Mouse (Mus musculus): ENCODE measurements around the gene Cuta. TPM values are rescaled to one million over a fixed set of nuclear protein-coding genes. Genes with fewer than 3 reads are reported as not detected.
"Not testable (repeated sequence)": the region's sequence is repeated elsewhere in the genome, so short reads cannot be mapped to it uniquely, and the experiment has no call there.

Cuta gene
- polyA plus RNA-seq, 1 experiment, result 120 TPM

DNA sequence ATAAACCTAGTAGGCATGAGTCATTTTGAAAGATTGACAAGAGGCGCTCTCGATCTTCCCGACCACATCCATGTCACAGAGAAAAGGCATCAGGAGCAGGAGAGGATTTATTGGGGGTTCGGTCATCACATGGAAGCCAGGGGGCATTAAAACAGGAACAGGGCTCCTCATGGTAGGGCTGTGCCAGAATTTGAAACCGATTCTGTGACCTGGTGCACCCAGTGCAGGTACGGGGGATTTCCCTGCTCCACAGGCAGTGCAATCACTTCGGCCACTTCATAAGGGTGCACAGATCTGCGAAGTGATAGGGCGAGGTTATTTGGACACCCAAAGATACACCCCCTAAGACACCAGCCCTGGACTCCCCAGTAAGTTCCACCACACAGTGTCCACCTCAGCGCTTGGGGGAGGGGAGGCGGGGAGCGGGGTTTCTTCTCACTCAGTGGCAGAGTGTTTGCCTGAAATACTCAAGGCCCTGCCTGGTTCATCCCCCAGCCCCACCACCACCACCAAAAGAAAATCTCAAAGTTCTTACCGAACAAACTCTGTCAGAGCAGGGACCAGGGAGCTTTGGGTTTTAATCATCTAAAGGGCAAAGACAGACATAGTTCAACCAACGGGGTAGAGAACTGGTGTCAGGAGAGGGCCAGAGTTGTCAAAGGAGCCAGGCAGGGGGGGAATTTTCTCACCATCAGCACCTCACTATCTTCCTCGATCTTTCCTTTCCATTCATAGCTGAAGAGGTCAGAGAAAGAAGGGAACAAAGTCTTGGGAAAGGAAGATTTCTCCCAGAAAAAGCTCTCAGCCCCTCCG lies 1.3 kb downstream of the Cuta start:
- no peak for DNase-seq (ENCODE audit: extremely low spot score in 1 of 2, low spot score in 1 of 2)

DNA sequence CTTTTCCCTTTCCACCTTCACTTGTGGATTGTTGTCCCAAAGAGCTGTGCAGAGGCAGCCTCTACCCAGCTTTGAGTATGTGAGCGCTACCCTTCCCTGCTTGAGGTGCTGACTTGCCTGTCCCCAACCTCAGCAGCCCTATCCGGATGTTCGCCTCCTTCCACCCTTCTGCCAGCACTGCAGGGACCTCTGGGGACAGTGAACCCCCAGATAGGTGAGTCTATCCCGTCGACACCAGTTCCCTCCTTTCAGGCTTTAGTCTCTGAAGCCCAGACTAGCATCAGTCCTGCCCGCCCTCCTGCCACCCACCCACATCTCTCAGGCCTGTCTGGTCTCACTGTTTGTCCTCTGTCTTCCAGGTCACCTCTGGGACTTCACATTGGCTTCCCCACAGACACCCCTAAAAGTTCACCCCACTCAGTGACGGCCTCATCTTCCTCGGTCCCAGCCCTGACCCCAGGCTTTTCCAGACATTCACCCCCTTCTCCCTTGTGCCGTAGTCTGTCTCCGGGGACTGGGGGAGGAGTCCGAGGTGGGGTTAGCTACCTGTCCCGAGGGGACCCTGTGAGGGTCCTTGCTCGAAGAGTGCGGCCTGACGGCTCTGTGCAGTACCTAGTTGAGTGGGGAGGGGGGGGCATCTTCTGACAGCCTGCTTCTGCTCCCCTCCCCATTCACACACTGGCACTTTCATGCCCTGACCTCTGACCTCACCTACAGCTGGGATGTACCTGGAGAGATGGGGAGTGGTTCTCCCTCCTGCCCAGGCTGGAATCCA lies 2.3 kb downstream of the Cuta start:
- no peak for DNase-seq (ENCODE audit: extremely low spot score in 1 of 2, low spot score in 1 of 2)

DNA sequence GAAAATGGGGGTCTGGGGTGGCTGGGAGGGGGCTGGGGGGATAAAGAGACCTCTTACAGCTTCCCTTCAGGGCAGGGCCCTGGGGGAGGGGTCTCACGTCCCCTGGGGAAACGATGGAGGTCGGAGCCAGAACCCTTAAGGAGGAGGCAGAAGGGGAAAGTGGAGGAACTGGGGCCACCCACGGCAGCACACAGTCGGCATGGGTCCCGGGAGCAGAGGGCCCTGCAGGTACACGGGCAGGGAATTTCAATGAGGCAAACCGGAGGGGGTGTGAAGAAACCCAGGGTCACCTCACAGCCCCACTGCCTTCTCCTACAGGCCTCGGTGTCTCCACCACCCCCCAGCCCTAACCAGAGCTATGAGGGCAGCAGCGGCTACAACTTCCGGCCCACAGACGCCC lies 2.9 kb downstream of the Cuta start:
- DNase-seq (ENCODE audit: extremely low spot score in 1 of 2, low spot score in 1 of 2), result no peak

DNA sequence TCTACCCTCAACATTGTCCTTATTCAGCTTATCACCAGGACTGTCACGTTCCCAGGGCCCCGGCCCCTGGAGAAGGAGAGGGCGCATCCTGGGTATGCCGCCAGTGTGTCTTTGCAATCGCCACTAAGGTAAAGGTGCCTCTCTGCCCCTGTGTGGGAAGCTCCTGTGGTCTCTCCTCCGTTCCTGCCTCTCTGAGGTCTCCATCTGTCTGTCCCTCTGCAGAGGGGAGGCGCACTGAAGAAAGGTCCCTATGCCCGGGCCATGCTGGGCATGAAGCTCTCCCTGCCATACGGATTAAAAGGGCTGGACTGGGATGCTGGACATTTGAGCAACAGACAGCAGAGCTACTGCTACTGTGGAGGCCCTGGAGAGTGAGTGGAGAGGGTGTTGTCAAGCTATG lies 4.3 kb downstream of the Cuta start:
- no peak for DNase-seq (ENCODE audit: extremely low spot score in 1 of 2, low spot score in 1 of 2)

DNA sequence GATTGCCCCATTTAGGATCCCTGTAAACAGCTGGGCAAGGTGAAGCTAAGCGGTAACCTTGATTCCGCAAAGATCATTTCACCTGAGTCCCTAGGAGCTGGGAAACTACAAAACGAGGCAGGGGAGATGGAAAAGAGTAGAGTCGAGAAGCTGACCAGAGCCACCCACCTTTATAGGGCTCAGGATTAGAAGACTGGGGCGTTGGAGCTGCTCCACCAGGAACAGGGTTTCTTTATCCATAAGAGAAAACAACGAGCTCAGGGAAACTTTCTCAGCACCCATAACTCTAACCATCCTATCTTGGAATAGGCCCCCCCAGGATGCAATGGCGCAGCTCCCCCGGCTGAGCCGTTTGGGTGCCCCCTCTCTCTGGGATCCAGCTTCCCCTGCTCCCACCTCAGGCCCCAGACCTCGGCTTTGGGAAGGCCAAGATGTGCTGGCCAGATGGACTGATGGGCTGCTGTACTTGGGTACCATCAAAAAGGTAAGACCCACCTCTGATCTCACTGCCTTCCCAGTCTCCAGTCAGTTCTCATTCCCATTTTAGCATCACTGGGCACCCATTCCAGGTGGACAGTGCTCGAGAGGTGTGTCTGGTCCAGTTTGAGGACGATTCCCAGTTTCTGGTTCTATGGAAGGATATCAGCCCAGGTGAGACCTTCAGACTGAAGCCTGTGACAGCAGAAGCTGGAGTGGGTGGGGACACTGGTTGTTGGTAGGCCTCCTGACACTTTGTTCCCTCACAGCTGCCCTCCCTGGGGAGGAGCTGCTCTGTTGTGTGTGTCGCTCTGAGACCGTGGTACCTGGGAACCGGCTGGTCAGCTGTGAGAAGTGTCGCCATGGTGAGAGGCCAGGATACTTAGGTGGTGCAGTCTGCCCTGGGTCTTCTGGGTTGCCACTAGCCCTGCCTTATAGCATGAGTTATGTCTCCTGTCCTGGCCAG lies 5.2 kb downstream of the Cuta start:
- DNase-seq (ENCODE audit: extremely low spot score in 1 of 2, low spot score in 1 of 2), result no peak

DNA sequence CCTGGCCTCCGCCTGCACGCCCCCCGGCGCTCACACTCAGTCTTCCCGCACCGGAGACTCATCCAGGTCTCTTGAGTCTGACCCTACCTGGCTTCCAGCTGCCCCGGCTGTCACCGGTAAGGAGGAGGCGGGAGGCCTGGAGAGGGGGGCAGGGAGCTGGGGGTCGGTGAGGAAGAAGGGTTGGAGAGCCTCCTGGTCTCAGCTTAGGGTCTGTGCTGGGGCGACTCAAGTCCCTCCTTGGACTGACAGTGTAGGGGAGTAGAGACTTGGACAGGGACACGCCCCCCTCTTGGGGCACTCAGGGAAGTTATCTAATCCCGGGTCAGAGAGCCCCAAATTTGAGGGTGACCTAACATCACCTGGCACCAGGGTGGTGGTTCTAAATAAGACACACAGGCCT lies 6.0 kb downstream of the Cuta start:
- DNase-seq (ENCODE audit: extremely low spot score in 1 of 2, low spot score in 1 of 2), result no peak

DNA sequence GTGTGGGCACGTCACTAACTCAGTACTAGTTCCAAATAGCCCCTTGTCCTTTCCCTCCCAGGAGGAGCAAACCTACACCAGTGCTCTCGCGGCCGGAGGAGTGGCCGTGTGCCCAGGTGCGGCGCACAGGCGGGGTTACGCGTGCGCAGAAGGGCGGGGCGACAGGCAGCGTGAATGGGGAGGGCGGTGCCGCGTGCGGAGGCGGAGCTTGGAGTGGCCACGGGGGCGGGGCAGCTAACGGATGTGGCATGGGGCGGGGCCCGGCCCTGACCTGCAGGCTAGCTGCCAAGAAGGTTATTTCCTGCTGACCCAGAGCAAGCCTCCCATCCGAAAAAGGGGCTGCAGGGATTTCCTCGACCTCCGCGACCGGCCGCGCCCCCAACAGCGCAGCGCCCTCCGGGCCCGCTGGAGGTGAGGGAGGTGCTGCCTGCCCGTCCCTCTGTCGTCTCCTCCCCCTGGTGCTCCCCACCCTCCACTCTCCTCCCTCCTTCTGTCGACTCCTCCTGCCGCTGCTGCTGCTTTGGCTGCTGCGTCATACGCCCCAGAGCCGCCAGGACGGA lies 6.5 kb downstream of the Cuta start, which contains the start of gene Phf1:
Phf1 (plus strand) TSS at position 214 of the 560 bp plus-strand sequence.
- peak; percentile 88 to 97 for DNase-seq (ENCODE audit: extremely low spot score in 1 of 2, low spot score in 1 of 2)

DNA sequence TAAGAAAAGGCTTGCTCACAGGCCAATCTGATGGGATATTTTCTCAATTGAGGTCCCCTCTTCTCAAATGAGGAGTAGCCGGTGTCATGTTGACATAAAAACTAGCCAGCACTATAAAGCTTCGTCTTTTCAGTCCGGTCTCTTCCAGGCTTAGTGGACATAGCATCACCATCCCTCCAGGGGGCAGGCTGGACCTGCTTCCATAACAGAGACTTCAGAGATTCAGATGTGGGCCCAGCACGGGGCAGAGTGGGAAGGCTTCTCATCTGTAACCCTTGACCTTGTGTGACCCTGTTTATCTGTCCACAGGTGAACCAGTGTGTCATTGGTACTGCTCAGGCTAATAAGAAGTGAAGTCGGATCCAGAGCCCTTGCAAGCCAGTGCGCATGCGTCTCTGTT lies 7.6 kb downstream of the Cuta start:
- peak in 1 of 2 experiments; percentile 56 for DNase-seq (ENCODE audit: extremely low spot score in 1 of 2, low spot score in 1 of 2)

DNA sequence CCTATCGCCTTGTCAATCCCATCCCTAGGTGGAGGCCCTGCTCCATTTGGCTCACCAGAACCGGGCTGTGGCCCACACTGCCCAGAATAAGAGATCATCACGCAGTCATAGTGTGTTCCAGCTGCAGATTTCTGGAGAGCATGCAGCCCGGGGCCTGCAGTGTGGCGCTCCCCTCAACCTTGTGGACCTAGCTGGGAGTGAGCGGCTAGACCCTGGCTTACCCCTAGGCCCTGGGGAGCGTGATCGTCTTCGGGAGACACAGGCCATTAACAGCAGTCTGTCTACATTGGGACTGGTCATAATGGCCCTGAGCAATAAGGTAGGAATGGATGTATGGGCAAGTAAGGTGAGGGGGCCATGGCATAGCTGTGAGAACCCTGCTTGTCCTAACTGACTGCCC lies 14.0 kb downstream of the Cuta start:
- not testable (repeated sequence) for DNase-seq (ENCODE audit: extremely low spot score in 1 of 2, low spot score in 1 of 2)

DNA sequence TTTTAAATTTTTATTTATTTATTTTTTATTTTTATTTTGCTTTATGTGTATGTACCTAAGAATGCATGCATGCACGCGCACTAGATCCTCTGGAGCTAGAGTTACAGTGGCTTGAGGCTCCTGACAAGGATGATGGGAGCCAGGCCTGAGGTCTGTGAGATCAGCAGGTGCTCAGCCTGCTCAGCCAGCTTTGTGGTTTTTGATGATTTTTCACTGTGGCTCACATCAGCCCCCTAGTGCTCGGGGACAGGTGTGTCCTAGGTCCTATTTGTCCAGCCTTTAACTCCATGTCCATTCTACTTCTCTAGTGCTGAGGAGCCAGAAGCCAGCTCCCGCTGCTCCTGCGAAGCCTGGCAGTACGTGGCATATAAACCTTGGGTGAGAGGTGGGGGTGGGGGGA lies 17.0 kb downstream of the Cuta start:
- not testable (repeated sequence) for DNase-seq (ENCODE audit: extremely low spot score in 1 of 2, low spot score in 1 of 2)

DNA sequence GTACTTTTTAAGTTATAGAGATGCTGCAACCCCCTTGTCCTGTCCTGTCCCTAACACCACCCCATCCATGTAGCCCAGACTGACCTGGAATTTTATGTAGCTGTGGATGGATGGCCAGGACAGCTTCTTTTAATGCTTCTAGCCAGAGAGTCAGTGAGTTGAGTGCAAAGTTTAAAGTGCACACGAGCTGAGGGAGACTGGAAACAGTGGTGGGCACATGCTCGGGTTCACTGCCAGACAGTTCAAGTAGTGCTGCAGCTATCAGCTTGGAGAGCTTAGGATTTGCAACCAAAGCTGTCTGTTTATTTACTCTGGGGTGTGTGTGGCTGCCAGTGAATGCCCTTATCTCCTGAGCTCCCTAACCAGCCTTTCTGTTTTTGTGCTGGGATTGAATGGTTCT lies 19.9 kb downstream of the Cuta start:
- DNase-seq (ENCODE audit: extremely low spot score in 1 of 2, low spot score in 1 of 2), result not testable (repeated sequence)

DNA sequence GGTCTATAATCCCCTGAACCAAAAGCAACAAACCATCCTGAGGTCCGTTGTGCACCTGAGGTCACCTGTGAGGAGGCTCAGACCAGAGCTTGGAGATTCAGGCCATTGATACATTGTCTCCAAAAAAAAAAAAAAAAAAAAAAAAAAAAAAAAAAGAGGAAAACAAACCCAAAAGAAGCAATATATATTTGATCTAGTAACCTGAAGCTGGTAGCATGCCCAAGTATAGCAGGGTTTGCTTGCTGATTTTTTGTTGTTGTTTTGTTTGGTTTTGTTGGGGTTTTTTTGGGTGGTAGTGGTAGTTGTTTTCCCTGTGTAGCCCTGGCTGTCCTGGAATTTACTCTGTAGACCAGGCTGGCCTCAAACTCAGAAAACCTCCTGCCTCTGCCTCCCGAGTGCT lies 21.0 kb downstream of the Cuta start:
- DNase-seq (ENCODE audit: extremely low spot score in 1 of 2, low spot score in 1 of 2), result no peak

DNA sequence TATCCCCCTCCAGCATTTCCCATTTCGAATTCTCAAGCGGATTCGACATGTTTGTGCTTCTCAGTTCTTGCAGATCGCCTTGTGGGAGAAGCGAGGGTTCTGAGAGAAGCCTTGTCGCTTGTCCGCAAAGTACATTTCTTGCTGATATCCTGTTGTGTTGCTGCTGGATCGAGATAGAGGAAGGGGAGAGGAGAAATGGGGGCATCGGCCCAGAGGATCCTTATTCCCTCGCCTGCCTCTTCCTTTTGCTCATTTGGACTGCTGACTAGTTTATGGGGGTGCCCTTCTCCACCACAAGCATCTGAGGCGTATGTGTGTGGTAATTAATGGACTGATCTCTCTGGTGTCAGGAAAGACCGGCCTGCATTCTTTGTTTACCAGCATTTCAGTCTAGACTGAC lies 21.8 kb downstream of the Cuta start:
- DNase-seq (ENCODE audit: extremely low spot score in 1 of 2, low spot score in 1 of 2), result not testable (repeated sequence)

DNA sequence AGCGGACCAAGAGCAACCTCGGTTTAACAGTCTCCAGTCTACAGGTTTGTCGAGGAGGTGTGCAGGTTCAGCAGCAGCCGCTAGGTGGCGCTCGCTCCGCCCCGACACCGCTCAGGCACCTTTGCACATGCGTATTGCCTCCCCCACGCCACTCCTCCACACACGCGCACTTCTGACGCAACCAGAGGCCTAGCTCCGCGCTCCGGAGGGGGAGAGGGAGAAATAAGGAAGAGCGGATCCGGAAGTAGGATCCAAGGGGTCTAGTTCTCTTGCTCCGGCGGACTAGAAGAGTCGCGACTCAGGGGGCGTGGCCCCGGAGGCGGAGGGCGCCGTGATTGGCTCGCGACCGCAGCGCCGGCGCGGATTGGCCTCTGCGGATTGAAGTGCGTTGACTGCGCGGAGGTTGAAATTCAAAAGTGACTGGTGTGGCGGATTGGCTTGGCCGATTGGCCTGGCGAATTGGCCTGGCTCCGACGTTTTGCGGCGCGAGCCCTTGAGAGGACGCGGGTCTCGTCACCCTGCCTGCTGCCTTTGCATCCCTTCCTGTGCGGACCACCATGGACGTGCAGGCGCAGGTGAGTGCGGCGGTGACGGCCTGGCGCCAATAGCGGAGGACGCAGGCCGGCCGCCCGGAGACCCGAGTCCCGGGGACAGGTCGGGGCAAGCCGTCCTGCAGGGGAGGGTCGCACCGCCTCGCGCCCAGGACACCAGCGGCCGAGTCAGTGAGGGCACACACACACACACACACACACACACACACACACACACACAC lies 22.5 kb downstream of the Cuta start, which contains the start of gene Kifc5b:
Kifc5b (plus strand) TSS at position 381 of the 772 bp plus-strand sequence.
- peak; percentile 99 to 100 for DNase-seq (ENCODE audit: extremely low spot score in 1 of 2, low spot score in 1 of 2)

DNA sequence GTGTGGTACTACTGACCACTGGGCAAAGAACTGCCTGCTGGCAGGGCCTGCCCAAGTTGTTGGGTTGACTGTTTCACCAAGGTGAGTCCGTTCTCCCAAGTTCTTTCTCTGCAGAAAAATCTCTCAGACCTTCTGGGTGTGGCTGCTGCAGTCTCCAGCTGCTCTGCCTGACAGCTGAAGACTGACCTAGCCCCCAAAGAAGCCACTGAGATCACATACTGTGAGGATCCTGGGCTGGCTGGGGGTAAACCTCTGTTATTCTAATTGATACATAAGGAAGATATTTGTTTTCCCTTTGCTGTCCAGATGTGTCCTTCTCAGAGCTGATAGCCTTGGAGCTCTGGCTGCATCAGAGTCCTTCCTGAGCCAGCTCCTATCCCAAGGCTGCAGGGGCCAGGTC lies 24.1 kb downstream of the Cuta start:
- DNase-seq (ENCODE audit: extremely low spot score in 1 of 2, low spot score in 1 of 2), result no peak

DNA sequence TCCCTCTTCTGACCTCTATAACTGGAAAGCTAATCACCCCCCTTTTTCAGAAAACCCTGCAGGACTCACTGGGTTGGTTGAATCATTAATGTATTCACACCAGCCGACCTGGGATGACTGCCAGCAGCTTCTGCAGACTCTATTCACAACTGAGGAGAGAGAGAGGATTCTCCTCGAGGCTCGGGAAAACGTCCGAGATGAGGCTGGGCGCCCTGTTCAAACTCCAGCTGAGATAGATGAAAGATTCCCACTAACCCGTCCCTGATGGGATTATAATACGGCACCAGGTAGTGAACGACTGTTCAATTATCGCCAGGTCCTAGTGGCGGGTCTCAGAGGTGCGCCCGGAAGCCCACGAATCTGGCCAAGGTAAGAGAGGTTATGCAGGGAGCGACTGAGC lies 31.9 kb downstream of the Cuta start:
- not testable (repeated sequence) for DNase-seq (ENCODE audit: extremely low spot score in 1 of 2, low spot score in 1 of 2)

DNA sequence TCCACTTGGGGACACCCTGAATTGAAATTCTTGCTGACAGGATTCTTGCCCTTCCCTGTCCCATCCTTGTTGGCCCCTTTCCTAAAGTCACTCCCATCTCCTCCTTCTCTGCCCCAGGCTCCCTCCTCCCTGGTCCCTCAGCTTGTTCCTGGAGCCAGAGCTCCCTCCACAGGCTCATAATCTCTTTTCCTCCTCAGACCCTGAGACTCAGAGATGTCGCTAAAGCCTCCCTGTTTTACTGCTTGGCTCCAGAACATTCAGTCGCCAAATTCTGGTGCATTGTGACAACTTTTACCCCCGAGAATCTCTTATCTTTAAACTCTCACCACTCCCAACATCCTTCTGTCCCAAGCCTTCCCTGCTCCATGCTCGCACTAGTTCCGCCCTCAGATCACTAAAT lies 35.0 kb downstream of the Cuta start:
- DNase-seq (ENCODE audit: extremely low spot score in 1 of 2, low spot score in 1 of 2), result no peak

DNA sequence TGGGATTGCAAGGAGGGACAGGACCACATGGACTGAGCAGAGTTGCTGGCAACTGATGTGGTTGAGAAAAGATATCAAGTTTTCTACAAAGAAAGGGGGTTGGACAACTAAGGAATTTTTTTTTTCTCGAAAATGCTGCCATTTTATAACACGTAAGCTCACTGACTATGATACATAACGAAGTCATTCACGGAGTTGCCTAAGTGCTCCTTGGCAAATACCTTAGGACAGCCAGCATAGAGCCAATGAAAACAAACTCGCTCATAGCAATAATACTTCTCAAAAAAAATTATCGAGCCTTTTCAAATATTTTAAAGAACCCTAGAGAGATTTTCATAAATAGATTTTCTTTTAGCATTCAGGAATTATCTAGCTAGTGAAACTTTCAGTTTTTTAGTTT lies 38.5 kb downstream of the Cuta start:
- no peak for DNase-seq (ENCODE audit: extremely low spot score in 1 of 2, low spot score in 1 of 2)

DNA sequence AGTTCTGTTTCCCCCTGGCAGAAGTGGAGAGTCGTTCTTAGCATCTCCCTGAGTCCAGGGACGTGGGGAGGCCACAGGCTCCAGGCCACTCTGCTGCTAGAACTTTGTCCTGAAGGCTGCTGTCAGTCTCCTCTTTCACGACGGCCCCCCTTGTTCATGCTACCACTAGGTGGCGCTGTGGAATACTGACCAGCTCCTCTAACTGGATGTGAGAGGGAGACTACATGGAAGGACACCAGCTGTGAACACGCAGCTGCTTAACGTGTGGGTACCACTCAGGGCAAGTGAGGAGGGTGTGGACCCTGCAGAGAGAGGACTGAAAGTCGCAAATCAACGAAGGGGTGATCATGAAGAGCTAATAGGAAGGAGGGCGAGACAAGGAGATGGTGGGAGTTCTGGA lies 43.8 kb downstream of the Cuta start:
- peak in 1 of 2 experiments; percentile 71 for DNase-seq (ENCODE audit: extremely low spot score in 1 of 2, low spot score in 1 of 2)

DNA sequence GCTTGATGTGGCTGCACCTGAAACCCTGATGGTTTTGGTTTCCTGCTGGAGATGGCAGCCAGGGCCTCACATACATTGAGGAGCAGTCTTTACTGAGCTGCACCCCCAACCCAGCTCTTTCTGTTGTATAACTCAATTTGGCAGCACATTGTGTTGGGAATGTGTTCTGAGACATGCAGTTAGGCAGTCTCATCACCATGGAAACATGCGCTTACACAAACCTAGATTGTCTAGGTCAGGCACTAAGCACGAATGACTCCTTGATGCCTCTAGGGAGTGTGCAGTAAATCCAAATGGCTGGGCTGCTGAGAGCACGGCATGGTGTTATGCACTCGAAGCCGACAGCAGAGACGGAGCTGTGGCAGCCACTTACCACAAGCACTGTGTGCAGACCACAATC lies 45.0 kb downstream of the Cuta start:
- peak in 1 of 2 experiments; percentile 59 for DNase-seq (ENCODE audit: extremely low spot score in 1 of 2, low spot score in 1 of 2)
